Mouse (Mus musculus) megakaryocyte, embryonic 14.5 days (primary cell): ENCODE measurements around the gene Ugt1a7c.

Experiments
- FLI1 ChIP-seq: IDR thresholded peaks from 2 replicates; pipeline ENCODE4 v1.6.1; 2012; ENCODE audit warnings: low read length, inconsistent platforms, mixed read lengths
- GATA1 ChIP-seq: IDR thresholded peaks from 3 replicates; pipeline ENCODE4 v1.6.1; 2012; ENCODE audit warnings: mixed read lengths, low read length, inconsistent platforms, borderline replicate concordance

DNA sequence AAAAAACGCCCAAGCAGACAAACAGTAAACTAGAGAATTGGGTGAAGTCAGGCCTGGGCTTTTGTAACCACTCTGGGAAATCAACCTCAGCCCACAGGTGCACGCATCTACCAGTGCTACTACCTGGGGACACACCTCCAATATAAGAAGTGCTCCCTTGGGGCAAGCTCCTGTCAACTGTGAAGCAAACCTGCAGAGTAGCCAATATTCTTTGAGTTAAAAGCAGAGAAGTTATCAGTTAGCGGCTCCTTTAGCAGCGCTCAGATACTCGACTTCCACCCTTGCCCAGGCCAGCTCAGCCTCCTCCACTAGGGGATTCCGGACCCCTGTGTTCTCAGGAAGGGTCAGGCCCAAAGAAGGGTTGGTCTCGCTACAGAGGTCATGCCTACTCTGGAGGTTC is 166.8 kb downstream of the Ugt1a7c start:
- TF ChIP-seq GATA1 (no peak), FLI1 (no peak)
